Mouse (Mus musculus): ENCODE measurements around the gene Ptrh2.
"Not testable (repeated sequence)": the region's sequence is repeated elsewhere in the genome, so short reads cannot be mapped to it uniquely, and the experiment has no call there.

The Ptrh2 gene

GRCm38 (mm10) chr11:86734241-86734939 is 50.6 kb downstream of the Ptrh2 start:
- no peak for DNase-seq

- DNase-seq: no peak
Measured at GRCm38 (mm10) chr11:86734993-86735392, 51.2 kb downstream of the Ptrh2 start.

- no peak for DNase-seq
Measured at GRCm38 (mm10) chr11:86737301-86738000, 53.7 kb downstream of the Ptrh2 start.

- not testable (repeated sequence) for DNase-seq
Measured at GRCm38 (mm10) chr11:86738308-86738707, 54.5 kb downstream of the Ptrh2 start.

- no peak for DNase-seq
Measured at GRCm38 (mm10) chr11:86738956-86739355, 55.2 kb downstream of the Ptrh2 start.

GRCm38 (mm10) chr11:86739470-86739869 is 55.7 kb downstream of the Ptrh2 start:
- DNase-seq: no peak

- no peak for DNase-seq
Measured at GRCm38 (mm10) chr11:86741505-86741904, 57.7 kb downstream of the Ptrh2 start.

All from lung, postnatal 14 days (tissue).